Mouse (Mus musculus) heart, embryonic 10.5 days (tissue): ENCODE measurements around the gene Cyld. TPM values are rescaled to one million over a fixed set of nuclear protein-coding genes. Genes with fewer than 3 reads are reported as not detected.

ENCODE experiments used
- DNase-seq: peaks from one replicate; pipeline ENCODE4 v3.0.0-alpha.2; 2017; ENCODE audit warnings: low spot score
- H3K27ac ChIP-seq: fragments of 300-500 bp; sonication (generic); 2 replicates; pipeline ENCODE4 v1.5.1; 2016; ENCODE audit warnings: mild to moderate bottlenecking
- H3K27me3 ChIP-seq: fragments of 300-500 bp; sonication (generic); 2 replicates; pipeline ENCODE4 v1.6.1; 2016; ENCODE audit warnings: mild to moderate bottlenecking; ENCODE audit not compliant: poor library complexity, insufficient read depth, severe bottlenecking
- H3K36me3 ChIP-seq: fragments of 300-500 bp; sonication (generic); 2 replicates; pipeline ENCODE4 v1.6.1; 2016; ENCODE audit warnings: mild to moderate bottlenecking, moderate library complexity
- H3K4me1 ChIP-seq: fragments of 300-500 bp; sonication (generic); 2 replicates; pipeline ENCODE4 v1.6.1; 2016; ENCODE audit warnings: mild to moderate bottlenecking
- H3K4me3 ChIP-seq: fragments of 300-500 bp; sonication (generic); 2 replicates; pipeline ENCODE4 v1.5.1; 2016; ENCODE audit warnings: mild to moderate bottlenecking, moderate library complexity
- H3K9me3 ChIP-seq: fragments of 300-500 bp; sonication (generic); 2 replicates; pipeline ENCODE4 v1.6.1; 2016; ENCODE audit warnings: mild to moderate bottlenecking, moderate library complexity
- WGBS: fragments of 180-500 bp; shearing (Covaris S2); methylation state at CpG from one replicate; pipeline ENCODE4 v1.1.7; 2016; 5-methylcytosine and 5-hydroxymethylcytosine counted together
- polyA plus RNA-seq: library from polyadenylated mRNA; unstranded; fragments of >200 nt; fragmentation: Nextera tagmentation; extraction: Ambion mirVana; gene quantifications from 2 replicates; pipeline ENCODE4 v1.2.1, GENCODE M21; 2016

The Cyld gene
- polyA plus RNA-seq, 1 experiment from 2014 or later = 8.9 TPM

DNA sequence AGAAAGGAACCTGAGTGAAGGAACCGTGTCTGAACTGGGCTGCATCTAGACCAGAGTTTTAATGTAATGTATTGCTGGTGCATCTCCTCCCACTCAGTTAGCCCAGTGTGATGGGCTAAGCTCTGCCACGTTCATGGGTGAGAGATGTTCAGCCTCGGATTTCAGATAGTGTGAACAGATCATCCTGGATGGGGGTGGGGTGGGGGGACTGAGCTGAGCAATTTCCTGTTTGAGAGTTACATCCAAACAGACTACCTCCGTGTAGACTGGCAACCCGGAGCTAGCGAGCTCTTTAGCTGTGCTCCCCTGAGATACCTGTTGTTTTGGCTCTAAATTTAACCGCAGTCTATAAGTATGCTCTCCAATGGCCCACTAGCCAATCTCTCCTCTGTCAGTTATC lies 4.9 kb upstream of the Cyld start:
- WGBS = 44% methylated on average over 7 of the region's 7 CpGs
- H3K9me3 ChIP-seq = no peaks in the 10 kb centered on the region
- H3K36me3 ChIP-seq = no peaks in the 10 kb centered on the region
- H3K4me1 ChIP-seq = peaks cover 7% of the 10 kb centered on the region; the same call in 1 of the 2 replicates
- no peak overlapping the region for H3K27ac ChIP-seq
- no peak overlapping the region for H3K4me3 ChIP-seq
- DNase-seq = no peak
- H3K27me3 ChIP-seq = 0 out of 2 replicates have a peak, but pooled peaks cover 8% of the 10 kb centered on the region

DNA sequence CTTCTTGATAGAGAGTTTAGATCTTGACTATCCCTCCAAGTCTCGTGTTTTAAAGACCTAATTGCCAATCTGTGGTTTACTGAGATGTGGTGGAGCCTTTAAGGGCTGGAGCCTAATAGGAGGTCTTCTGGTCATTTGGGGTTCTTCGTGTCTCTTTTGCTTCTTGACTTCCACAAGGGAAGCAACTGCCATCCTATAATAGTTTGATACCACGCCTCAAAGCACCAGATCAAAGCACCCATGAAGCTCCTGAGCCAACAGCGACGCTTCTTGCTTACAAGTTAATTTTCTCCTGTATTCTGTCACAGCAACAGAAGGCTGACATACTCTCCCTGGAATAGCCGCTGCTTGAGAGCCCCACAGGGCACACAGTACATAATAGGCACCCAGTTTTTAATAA lies 4.0 kb upstream of the Cyld start:
- Histone ChIP-seq H3K9me3 (no peaks in the 10 kb centered on the region), H3K36me3 (no peaks in the 10 kb centered on the region), H3K27me3 (0 out of 2 replicates have a peak, but pooled peaks cover 8% of the 10 kb centered on the region), H3K27ac (no peak overlapping the region), H3K4me1 (peaks cover 10% of the 10 kb centered on the region; the same call in 1 of the 2 replicates), H3K4me3 (no peak overlapping the region)
- 78% methylated on average over 6 of the region's 6 CpGs for WGBS
- no peak for DNase-seq

DNA sequence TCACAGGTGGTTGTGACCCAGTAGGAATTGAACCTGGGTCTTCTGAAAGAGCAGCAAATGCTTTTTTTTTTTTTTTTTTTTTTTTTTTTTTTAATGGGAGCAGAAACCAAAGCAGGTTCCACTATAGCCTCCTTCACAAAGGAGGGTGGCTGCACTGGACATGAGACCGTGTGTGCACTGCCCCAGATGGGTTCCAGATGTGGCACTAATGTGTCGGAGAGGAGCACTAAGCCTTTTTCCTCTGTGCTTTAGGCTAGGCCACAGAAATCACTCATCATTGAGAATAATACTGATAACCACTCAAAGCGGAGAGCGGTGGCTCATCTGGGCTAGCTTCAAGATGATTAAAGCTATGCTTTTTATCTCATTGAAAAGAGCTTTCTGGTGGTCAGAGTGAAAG lies 3.5 kb upstream of the Cyld start:
- 80% methylated on average over 4 of the region's 4 CpGs for WGBS
- Histone ChIP-seq H3K4me1 (peaks cover 12% of the 10 kb centered on the region; the same call in 1 of the 2 replicates), H3K9me3 (no peaks in the 10 kb centered on the region), H3K4me3 (no peak overlapping the region), H3K27me3 (0 out of 2 replicates have a peak, but pooled peaks cover 8% of the 10 kb centered on the region), H3K36me3 (no peaks in the 10 kb centered on the region), H3K27ac (no peak overlapping the region)
- no peak for DNase-seq

DNA sequence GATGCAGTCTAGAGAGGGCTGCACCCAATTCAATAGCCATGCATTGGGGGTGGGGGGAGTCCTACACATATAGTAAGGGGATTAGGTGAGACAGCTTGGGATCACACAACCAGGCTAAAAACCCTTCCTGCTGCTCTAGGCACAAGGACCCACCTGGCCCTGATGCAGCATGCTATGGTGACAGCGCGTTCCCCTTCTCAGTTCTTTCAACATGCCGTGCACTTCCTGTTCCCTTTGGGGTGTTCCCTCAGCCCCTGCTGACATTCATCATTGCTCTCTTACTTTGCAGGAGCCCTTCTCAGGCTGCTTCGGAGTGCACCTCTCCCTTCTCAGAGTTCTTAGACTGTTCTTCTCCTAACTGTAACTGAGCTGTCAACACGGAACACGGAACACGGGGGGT lies 2.5 kb upstream of the Cyld start:
- Histone ChIP-seq H3K27me3 (0 out of 2 replicates have a peak, but pooled peaks cover 8% of the 10 kb centered on the region), H3K4me1 (peaks cover 12% of the 10 kb centered on the region; the same call in 1 of the 2 replicates), H3K36me3 (no peaks in the 10 kb centered on the region), H3K9me3 (no peaks in the 10 kb centered on the region), H3K27ac (no peak overlapping the region), H3K4me3 (no peak overlapping the region)
- 62% methylated on average over 7 of the region's 7 CpGs for WGBS
- no peak for DNase-seq

DNA sequence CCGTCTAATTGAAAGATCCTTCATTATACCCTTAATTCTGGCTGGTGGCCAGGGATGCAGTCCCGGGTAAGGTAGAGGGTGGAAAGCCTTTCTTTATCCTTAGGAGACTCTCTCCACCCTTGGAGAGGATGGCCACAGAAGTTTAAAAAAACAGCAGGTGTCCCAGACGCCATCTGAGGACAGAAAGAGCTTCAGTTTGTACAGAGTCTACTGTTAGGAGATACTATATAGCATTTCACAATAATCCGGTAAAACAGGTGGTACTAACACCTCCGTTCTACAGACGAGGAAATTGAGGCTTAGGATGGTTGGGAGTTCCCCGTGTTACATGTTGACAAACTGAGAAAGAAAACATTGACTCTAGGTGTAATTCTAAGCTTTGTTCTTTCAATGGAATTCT lies 600 bp upstream of the Cyld start:
- H3K36me3 ChIP-seq = no peaks in the 10 kb centered on the region
- 0 out of 2 replicates have a peak, but pooled peaks cover 8% of the 10 kb centered on the region for H3K27me3 ChIP-seq
- peak overlapping the region; percentile 85 for H3K4me3 ChIP-seq
- DNase-seq = no peak
- no peaks in the 10 kb centered on the region for H3K9me3 ChIP-seq
- 27% methylated on average over 7 of the region's 7 CpGs for WGBS
- H3K4me1 ChIP-seq = peaks cover 12% of the 10 kb centered on the region; the same call in 1 of the 2 replicates
- no peak overlapping the region for H3K27ac ChIP-seq

DNA sequence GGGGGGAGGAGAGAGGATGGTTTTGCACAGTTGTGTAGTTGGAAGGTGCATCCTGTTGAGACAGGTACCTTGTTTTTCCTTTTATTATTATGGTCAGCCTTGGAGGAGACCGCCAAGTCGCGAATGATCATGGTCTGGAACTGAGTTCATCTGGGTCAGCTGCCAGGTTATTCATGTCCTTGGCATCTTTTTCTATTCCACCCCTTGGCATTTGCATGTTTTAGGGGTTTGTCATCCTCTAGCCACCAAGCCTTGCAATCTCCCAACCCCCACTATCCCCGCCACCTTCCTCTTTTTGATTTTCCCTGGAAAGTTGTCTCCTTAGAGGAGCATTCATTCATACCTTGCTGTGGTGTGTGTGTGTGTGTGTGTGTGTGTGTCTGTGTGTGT lies 809 bp downstream of the Cyld start:
- H3K27ac ChIP-seq = peak overlapping the region; percentile 89
- 0 out of 2 replicates have a peak, but pooled peaks cover 8% of the 10 kb centered on the region for H3K27me3 ChIP-seq
- no peak for DNase-seq
- peak overlapping the region; percentile 85 for H3K4me3 ChIP-seq
- no peaks in the 10 kb centered on the region for H3K9me3 ChIP-seq
- peaks cover 12% of the 10 kb centered on the region; the same call in 1 of the 2 replicates for H3K4me1 ChIP-seq
- WGBS = 28% methylated on average over 4 of the region's 4 CpGs
- no peaks in the 10 kb centered on the region for H3K36me3 ChIP-seq

DNA sequence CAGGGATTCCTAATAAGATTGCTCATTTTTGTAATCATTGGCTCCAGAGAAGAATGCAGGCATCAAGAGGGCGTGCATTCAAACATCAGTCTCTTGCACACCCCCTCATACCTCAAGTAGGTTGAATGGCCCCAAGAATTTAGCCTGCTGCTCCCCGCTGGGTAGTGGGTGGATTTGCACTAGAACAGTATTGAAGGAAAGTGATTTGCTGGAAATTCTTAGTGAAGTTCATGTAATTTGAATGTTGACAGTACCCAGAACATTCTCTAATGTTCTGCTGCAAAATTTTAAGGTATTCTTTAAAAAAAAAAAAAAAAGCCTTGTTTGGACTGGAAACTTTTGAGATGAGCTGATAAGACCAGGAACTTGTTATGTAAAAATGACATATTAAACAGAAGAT lies 1.2 kb downstream of the Cyld start:
- no peak overlapping the region for H3K27ac ChIP-seq
- H3K27me3 ChIP-seq = 0 out of 2 replicates have a peak, but pooled peaks cover 8% of the 10 kb centered on the region
- no peaks in the 10 kb centered on the region for H3K36me3 ChIP-seq
- peaks cover 12% of the 10 kb centered on the region; the same call in 1 of the 2 replicates for H3K4me1 ChIP-seq
- peak overlapping the region; percentile 85 for H3K4me3 ChIP-seq
- DNase-seq = no peak
- 56% methylated on average over 2 of the region's 2 CpGs for WGBS
- no peaks in the 10 kb centered on the region for H3K9me3 ChIP-seq

DNA sequence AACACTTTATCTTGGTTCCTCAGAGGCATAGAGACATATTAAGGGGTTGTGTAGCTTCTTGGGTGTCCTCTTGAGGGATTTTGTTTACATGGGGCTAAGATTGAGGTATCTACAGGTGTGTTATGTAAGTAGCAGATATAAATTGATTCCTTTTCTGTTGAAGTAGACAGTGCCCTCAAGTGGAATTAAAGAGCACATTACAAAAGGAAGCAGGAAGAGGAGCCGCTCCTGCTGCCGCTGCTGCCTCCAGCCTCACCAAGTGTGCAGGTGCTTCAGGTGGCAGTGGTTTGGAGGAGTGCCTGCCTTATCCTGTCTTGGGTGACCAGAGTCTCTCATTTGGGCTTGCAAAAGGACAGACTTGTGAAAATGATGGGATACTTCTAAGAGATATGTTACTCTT lies 4.8 kb downstream of the Cyld start:
- DNase-seq = no peak
- no peaks in the 10 kb centered on the region for H3K27me3 ChIP-seq
- no peaks in the 10 kb centered on the region for H3K9me3 ChIP-seq
- no peak overlapping the region for H3K4me3 ChIP-seq
- no peak overlapping the region for H3K27ac ChIP-seq
- WGBS = 26% methylated on average over 2 of the region's 2 CpGs
- H3K4me1 ChIP-seq = peaks cover 5% of the 10 kb centered on the region; the same call in 1 of the 2 replicates
- H3K36me3 ChIP-seq = no peaks in the 10 kb centered on the region

DNA sequence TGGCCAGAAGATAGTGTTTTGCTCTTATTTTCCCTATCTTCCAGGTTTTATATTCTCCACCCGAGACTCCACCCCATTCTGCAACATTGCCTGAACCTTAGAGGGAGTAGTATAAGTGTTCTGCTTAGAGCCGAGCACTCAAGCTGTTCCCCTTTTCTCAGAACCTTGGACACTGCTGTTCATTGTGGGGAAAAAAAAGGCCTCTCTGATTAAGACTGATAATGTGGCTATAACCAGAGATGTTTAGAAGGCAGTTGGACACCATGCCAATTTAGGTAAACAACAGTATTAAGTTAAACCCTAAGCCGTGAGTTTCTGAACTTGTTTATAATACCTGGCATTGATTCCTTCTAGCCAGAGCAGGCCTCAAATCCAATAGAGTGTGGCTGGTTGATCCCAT lies 6.0 kb downstream of the Cyld start:
- peaks cover 2% of the 10 kb centered on the region; the same call in 1 of the 2 replicates for H3K4me1 ChIP-seq
- no peak overlapping the region for H3K27ac ChIP-seq
- DNase-seq = no peak
- H3K4me3 ChIP-seq = no peak overlapping the region
- 79% methylated on average over 3 of the region's 3 CpGs for WGBS
- H3K36me3 ChIP-seq = no peaks in the 10 kb centered on the region
- H3K9me3 ChIP-seq = no peaks in the 10 kb centered on the region
- no peaks in the 10 kb centered on the region for H3K27me3 ChIP-seq

DNA sequence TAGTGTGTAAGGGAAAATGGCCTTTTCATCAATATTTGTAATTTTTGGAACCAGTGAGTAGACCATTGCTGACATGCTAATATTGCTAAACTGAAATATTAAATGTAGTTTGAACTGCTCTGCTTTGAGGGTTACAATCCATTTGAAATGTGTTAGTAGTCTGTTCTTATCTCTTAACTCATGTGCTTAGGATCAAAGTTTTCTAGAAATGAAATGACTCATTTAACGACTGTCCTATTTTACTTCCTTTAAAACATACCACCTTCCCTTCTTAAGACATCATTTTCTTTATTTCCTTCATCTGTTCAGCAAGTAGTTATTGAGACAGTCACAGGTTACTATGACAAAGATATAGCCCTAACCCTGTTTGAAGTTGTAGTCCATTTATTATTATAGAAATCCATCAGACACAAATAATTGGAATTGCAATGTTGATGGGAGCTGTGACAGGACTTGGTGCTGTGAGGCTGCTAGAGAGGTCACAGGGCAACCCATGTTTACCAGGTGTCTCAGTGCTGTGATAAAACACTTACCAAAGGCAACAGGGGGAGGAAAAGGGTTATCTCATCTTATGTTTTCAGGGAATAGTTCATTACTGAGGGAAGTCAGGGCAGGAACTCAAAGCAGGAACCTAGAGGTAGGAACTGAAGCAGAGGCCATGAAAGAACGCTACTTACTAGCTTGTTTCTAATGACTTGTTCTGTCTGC lies 26.6 kb downstream of the Cyld start:
- H3K9me3 ChIP-seq = no peaks in the 10 kb centered on the region
- 95% methylated on average over 2 of the region's 2 CpGs for WGBS
- DNase-seq = no peak
- no peaks in the 10 kb centered on the region for H3K27me3 ChIP-seq
- no peak overlapping the region for H3K27ac ChIP-seq
- H3K4me1 ChIP-seq = peaks cover 6% of the 10 kb centered on the region; the same call in 1 of the 2 replicates
- peaks cover 9% of the 10 kb centered on the region; the same call in 1 of the 2 replicates for H3K36me3 ChIP-seq
- H3K4me3 ChIP-seq = no peak overlapping the region

DNA sequence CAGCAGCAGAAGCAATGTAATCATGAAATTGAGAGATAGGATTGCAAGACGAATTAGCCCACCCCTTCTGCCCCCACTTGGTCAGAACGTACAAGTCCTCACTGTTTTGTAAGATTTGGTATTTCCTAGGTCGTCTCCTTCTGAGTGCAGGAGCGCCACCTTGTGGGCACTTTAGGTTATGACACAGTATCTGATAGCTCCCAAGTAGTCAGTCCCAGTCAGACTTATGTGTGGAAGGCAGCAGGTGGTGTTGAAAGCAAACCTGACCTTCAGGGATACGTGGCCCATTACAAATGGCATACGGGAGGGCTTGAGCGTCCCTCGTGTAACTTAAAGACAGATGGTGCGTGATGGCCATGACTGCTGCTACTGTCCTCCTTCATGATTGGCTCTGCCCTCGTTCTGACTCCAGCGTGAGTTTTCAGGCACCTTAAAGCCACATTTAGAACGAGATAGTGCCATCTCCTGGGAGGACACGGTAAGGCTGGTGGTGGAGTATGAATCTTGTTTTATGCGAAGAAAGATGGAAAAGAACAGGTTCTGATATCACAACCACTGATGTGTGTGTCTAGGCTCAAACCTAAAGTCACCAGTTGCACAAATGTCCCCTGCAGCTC lies 58.5 kb downstream of the Cyld start:
- Histone ChIP-seq H3K9me3 (no peaks in the 10 kb centered on the region), H3K27me3 (peaks cover 17% of the 10 kb centered on the region; the same call in 1 of the 2 replicates), H3K36me3 (no peaks in the 10 kb centered on the region), H3K4me1 (peaks cover 11% of the 10 kb centered on the region; the same call in 1 of the 2 replicates), H3K4me3 (peak overlapping the region; percentile 39), H3K27ac (no peak overlapping the region)
- peak; percentile 88 for DNase-seq
- WGBS = 2% methylated on average over 14 of the region's 14 CpGs

DNA sequence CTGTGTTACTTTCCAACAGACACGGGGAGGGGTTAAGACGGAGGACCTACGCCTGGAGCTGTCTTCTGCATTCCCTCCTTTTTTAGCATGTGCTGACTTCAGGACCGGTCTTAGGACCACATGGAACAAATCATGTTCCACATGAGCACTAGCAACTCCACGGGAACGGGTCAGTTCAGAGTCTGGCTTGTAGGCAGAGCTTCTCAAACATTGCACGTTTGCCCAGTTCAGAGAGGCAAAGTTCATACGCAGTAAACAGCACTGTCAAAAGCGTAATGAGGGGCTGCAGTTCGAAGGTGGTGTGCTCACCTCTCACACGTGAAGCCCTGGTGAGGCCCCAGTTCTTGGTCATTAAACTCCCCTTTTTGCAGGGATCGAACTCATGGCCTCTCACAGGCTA lies 65.2 kb downstream of the Cyld start:
- H3K27ac ChIP-seq = no peak overlapping the region
- H3K4me1 ChIP-seq = no peaks in the 10 kb centered on the region
- no peak for DNase-seq
- H3K36me3 ChIP-seq = no peaks in the 10 kb centered on the region
- H3K9me3 ChIP-seq = no peaks in the 10 kb centered on the region
- no peak overlapping the region for H3K4me3 ChIP-seq
- peaks cover 18% of the 10 kb centered on the region; the same call in 1 of the 2 replicates for H3K27me3 ChIP-seq
- 85% methylated on average over 12 of the region's 12 CpGs for WGBS

DNA sequence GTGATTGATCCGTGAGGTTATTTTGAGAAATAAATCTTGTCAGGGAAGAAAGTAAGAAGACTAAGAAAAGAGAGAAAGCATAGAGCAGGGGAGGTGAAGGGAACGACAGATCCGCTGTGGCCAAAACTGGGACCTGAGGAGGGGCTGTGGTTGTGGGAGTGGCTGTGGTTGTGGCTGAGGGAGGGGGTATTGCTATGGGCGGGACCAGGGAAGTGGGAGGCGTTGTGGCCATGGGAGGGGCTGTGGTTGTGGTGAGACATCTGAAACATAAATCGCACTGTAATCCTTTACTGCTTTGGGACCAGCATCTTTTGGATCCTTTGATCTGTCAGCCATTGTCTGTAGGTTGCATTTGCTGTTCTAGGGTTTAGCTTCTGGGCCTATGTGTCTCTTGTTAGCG lies 74.4 kb downstream of the Cyld start:
- no peak for DNase-seq
- Histone ChIP-seq H3K9me3 (peaks cover 6% of the 10 kb centered on the region; the same call in 1 of the 2 replicates), H3K4me1 (peaks cover 11% of the 10 kb centered on the region), H3K27me3 (no peaks in the 10 kb centered on the region; the same call in 1 of the 2 replicates), H3K36me3 (no peaks in the 10 kb centered on the region), H3K4me3 (no peak overlapping the region), H3K27ac (no peak overlapping the region)
- WGBS = 74% methylated on average over 7 of the region's 7 CpGs
